Mouse (Mus musculus): ENCODE data around the gene Mindy4. TPM values are rescaled to one million over a fixed set of nuclear protein-coding genes. Genes with fewer than 3 reads are reported as not detected.

Mindy4 gene
- total RNA-seq, 1 experiment = 3.0 TPM

GRCm38 (mm10) chr6:55263490-55264046 is 60.4 kb downstream of the Mindy4 start:
- in situ Hi-C loops (cut with MboI; ENCODE audit: low sequenced_read_pairs in 2 of 2, unreplicated experiment in 2 of 2) = no loop called here
- Histone ChIP-seq H3K36me3 (ENCODE audit: control insufficient read depth, insufficient read depth, low read length, poor library complexity, severe bottlenecking) (no peaks in the 10 kb centered on the region), H3K9me3 (ENCODE audit: control insufficient read depth, insufficient read depth, low read depth, low read length) (no peaks in the 10 kb centered on the region), H3K4me1 (ENCODE audit: control insufficient read depth in 2 of 2, insufficient read depth in 2 of 2, low read length in 2 of 2, poor library complexity in 1 of 2) (no peaks in the 10 kb centered on the region), H3K9ac (ENCODE audit: insufficient read depth, low read depth, low read length, poor library complexity, severe bottlenecking) (no peak overlapping the region), H3K27ac (ENCODE audit: insufficient read depth, low read depth, low read length, poor library complexity, severe bottlenecking) (no peak overlapping the region), H3K4me3 (ENCODE audit: insufficient read depth in 1 of 2, low read depth in 1 of 2, low read length in 2 of 2, poor library complexity in 1 of 2, severe bottlenecking in 1 of 2) (no peak overlapping the region)
- TF ChIP-seq MAFK (IDR thresholded peaks at IDR 0.05; ENCODE audit: insufficient read depth, low read depth, low read length) (no peak), ZC3H11A (IDR thresholded peaks at IDR 0.05; ENCODE audit: borderline replicate concordance, low read depth, low read length) (no peak), ZNF384 (IDR thresholded peaks at IDR 0.05; ENCODE audit: low read depth, low read length) (no peak), CHD2 (IDR thresholded peaks at IDR 0.05; ENCODE audit: low read depth, low read length) (no peak), HCFC1 (IDR thresholded peaks at IDR 0.05; ENCODE audit: borderline replicate concordance, insufficient read depth, low read length) (no peak)
- no peak for DNase-seq (ENCODE audit: low read depth, low spot score)

DNA sequence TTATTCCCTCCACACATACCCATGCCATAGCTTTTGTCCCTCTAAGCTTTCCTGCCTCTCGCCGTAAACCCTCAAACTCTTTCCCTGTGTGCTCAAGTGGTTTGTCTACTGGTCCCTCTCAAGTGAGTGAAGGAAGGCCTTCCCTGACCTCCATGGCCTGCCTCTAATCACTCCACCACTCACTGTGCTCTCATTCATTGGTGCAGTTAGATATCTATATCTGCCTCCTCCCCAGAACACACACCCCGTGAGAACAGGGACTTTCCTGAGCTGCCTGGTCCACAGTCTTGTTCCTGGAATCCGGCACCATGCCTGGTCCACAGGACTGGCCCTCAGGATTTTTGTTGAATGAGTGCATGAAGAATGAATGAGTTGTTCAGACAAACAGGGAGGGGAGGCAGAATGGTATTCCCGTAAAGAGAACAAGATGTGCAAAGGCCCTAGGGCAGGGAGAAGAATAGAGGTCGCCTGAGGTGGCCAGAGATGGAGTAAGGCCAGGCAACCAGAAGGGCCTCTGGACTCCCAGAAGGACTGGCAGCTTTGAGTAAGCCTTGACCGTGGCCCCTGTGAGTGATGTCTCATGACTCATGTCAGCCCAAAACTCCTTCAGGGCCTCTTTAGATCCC is 61.7 kb downstream of the Mindy4 start:
- in situ Hi-C loops (cut with MboI; ENCODE audit: low sequenced_read_pairs in 2 of 2, unreplicated experiment in 2 of 2) = no loop called here
- no peak overlapping the region for H3K4me3 ChIP-seq (ENCODE audit: insufficient read depth in 1 of 2, low read depth in 1 of 2, low read length in 2 of 2, poor library complexity in 1 of 2, severe bottlenecking in 1 of 2)
- no peaks in the 10 kb centered on the region for H3K4me1 ChIP-seq (ENCODE audit: control insufficient read depth in 2 of 2, insufficient read depth in 2 of 2, low read length in 2 of 2, poor library complexity in 1 of 2)
- DNase-seq (ENCODE audit: low read depth, low spot score) = no peak
- H3K36me3 ChIP-seq (ENCODE audit: control insufficient read depth, insufficient read depth, low read length, poor library complexity, severe bottlenecking) = no peaks in the 10 kb centered on the region
- no peak overlapping the region for H3K9ac ChIP-seq (ENCODE audit: insufficient read depth, low read depth, low read length, poor library complexity, severe bottlenecking)
- no peak for TF ChIP-seq ZNF384 (IDR thresholded peaks at IDR 0.05; ENCODE audit: low read depth, low read length)
- no peak for TF ChIP-seq CHD2 (IDR thresholded peaks at IDR 0.05; ENCODE audit: low read depth, low read length)
- TF ChIP-seq HCFC1 (IDR thresholded peaks at IDR 0.05; ENCODE audit: borderline replicate concordance, insufficient read depth, low read length) = no peak
- no peak for TF ChIP-seq ZC3H11A (IDR thresholded peaks at IDR 0.05; ENCODE audit: borderline replicate concordance, low read depth, low read length)
- TF ChIP-seq MAFK (IDR thresholded peaks at IDR 0.05; ENCODE audit: insufficient read depth, low read depth, low read length) = no peak
- H3K27ac ChIP-seq (ENCODE audit: insufficient read depth, low read depth, low read length, poor library complexity, severe bottlenecking) = no peak overlapping the region
- H3K9me3 ChIP-seq (ENCODE audit: control insufficient read depth, insufficient read depth, low read depth, low read length) = no peaks in the 10 kb centered on the region

GRCm38 (mm10) chr6:55272952-55273351 is 69.8 kb downstream of the Mindy4 start:
- in situ Hi-C loops (cut with MboI; ENCODE audit: low sequenced_read_pairs in 2 of 2, unreplicated experiment in 2 of 2) = no loop called here

DNA sequence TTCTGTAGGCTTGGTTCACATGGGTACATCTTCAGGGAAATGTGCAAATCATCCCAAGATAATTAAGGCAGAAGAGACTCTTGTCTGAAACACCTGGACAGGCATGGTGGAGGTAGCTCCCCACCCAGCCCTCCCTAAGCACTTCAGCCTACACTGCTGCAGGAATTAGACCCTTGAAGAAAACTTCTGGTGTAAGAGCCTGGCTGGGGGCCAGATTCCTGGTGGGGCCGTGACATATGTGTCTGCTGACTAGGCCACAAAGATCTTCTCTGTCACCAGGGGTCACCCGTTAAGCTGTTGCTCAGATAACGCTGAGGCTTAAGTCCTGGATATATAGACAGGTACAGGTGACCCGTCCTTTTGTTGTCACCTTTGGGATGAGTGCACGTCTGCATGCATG is 70.3 kb downstream of the Mindy4 start:
- in situ Hi-C loops (cut with MboI; ENCODE audit: low sequenced_read_pairs in 2 of 2, unreplicated experiment in 2 of 2) = no loop called here
- no peaks in the 10 kb centered on the region for H3K36me3 ChIP-seq (ENCODE audit: control insufficient read depth, insufficient read depth, low read length, poor library complexity, severe bottlenecking)
- no peak overlapping the region for H3K27ac ChIP-seq (ENCODE audit: insufficient read depth, low read depth, low read length, poor library complexity, severe bottlenecking)
- H3K9ac ChIP-seq (ENCODE audit: insufficient read depth, low read depth, low read length, poor library complexity, severe bottlenecking) = no peak overlapping the region
- H3K9me3 ChIP-seq (ENCODE audit: control insufficient read depth, insufficient read depth, low read depth, low read length) = no peaks in the 10 kb centered on the region
- no peak for DNase-seq (ENCODE audit: low read depth, low spot score)
- no peaks in the 10 kb centered on the region for H3K4me1 ChIP-seq (ENCODE audit: control insufficient read depth in 2 of 2, insufficient read depth in 2 of 2, low read length in 2 of 2, poor library complexity in 1 of 2)
- no peak overlapping the region for H3K4me3 ChIP-seq (ENCODE audit: insufficient read depth in 1 of 2, low read depth in 1 of 2, low read length in 2 of 2, poor library complexity in 1 of 2, severe bottlenecking in 1 of 2)
- TF ChIP-seq ZNF384 (IDR thresholded peaks at IDR 0.05; ENCODE audit: low read depth, low read length) = no peak
- no peak for TF ChIP-seq CHD2 (IDR thresholded peaks at IDR 0.05; ENCODE audit: low read depth, low read length)
- no peak for TF ChIP-seq ZC3H11A (IDR thresholded peaks at IDR 0.05; ENCODE audit: borderline replicate concordance, low read depth, low read length)
- no peak for TF ChIP-seq HCFC1 (IDR thresholded peaks at IDR 0.05; ENCODE audit: borderline replicate concordance, insufficient read depth, low read length)
- no peak for TF ChIP-seq MAFK (IDR thresholded peaks at IDR 0.05; ENCODE audit: insufficient read depth, low read depth, low read length)

More at GRCm38 (mm10) chr6:55272952-55273351, 69.8 kb downstream of the Mindy4 start:
- no peaks in the 10 kb centered on the region for H3K4me1 ChIP-seq (ENCODE audit: control insufficient read depth in 2 of 2, insufficient read depth in 2 of 2, low read length in 2 of 2, poor library complexity in 1 of 2)
- H3K9ac ChIP-seq (ENCODE audit: insufficient read depth, low read depth, low read length, poor library complexity, severe bottlenecking) = no peak overlapping the region
- H3K27ac ChIP-seq (ENCODE audit: insufficient read depth, low read depth, low read length, poor library complexity, severe bottlenecking) = no peak overlapping the region
- H3K36me3 ChIP-seq (ENCODE audit: control insufficient read depth, insufficient read depth, low read length, poor library complexity, severe bottlenecking) = no peaks in the 10 kb centered on the region
- DNase-seq (ENCODE audit: low read depth, low spot score) = no peak
- H3K4me3 ChIP-seq (ENCODE audit: insufficient read depth in 1 of 2, low read depth in 1 of 2, low read length in 2 of 2, poor library complexity in 1 of 2, severe bottlenecking in 1 of 2) = no peak overlapping the region
- no peaks in the 10 kb centered on the region for H3K9me3 ChIP-seq (ENCODE audit: control insufficient read depth, insufficient read depth, low read depth, low read length)
- TF ChIP-seq CHD2 (IDR thresholded peaks at IDR 0.05; ENCODE audit: low read depth, low read length) = no peak
- TF ChIP-seq ZC3H11A (IDR thresholded peaks at IDR 0.05; ENCODE audit: borderline replicate concordance, low read depth, low read length) = no peak
- no peak for TF ChIP-seq MAFK (IDR thresholded peaks at IDR 0.05; ENCODE audit: insufficient read depth, low read depth, low read length)
- TF ChIP-seq ZNF384 (IDR thresholded peaks at IDR 0.05; ENCODE audit: low read depth, low read length) = no peak
- TF ChIP-seq HCFC1 (IDR thresholded peaks at IDR 0.05; ENCODE audit: borderline replicate concordance, insufficient read depth, low read length) = no peak
